Mouse (Mus musculus) splenic B cell, adult 2 months (primary cell): Measurements from ENCODE around the gene Zmiz1.

Experiments
- DNase-seq: peaks from one replicate; pipeline ENCODE4 v3.0.0-alpha.2; 2011; ENCODE audit warnings: low read depth, low spot score
- H3K27me3 ChIP-seq: 2 replicates; pipeline ENCODE4 v1.6.1; 2012; ENCODE audit warnings: mild to moderate bottlenecking, low read length, moderate library complexity, mixed read lengths; ENCODE audit not compliant: control insufficient read depth, poor library complexity, insufficient read depth, severe bottlenecking
- H3K36me3 ChIP-seq: 2 replicates; pipeline ENCODE4 v1.6.1; 2012; ENCODE audit warnings: mild to moderate bottlenecking, low read length, moderate library complexity, mixed read lengths; ENCODE audit not compliant: control insufficient read depth, poor library complexity, insufficient read depth, severe bottlenecking

The Zmiz1 gene

GRCm38 (mm10) chr14:25516640-25517591, 57.9 kb downstream of the Zmiz1 start:
- H3K27me3 ChIP-seq: no peaks in the 10 kb centered on the region
- H3K36me3 ChIP-seq: no peaks in the 10 kb centered on the region
- DNase-seq: peak; percentile 67

DNA sequence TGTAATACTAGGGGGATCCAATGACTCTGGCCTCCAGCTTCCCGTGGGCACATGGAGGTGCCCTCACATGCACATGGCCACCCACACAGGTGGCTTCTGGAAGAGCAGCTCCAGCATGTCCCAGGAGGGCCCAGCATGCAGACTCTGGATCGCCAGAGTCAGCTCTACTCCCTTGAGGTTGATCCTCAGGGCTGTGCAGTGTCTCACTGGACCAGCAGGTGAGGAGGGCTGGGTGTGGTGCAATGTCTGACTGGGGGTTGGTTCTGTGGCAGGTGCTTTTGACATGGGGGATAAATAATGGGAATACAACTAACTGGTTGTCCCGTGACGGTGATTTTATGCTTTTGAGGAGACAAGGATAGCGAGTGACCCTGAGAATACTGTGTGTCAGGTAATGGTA, 59.7 kb downstream of the Zmiz1 start:
- DNase-seq: no peak
- H3K36me3 ChIP-seq: no peaks in the 10 kb centered on the region

DNA sequence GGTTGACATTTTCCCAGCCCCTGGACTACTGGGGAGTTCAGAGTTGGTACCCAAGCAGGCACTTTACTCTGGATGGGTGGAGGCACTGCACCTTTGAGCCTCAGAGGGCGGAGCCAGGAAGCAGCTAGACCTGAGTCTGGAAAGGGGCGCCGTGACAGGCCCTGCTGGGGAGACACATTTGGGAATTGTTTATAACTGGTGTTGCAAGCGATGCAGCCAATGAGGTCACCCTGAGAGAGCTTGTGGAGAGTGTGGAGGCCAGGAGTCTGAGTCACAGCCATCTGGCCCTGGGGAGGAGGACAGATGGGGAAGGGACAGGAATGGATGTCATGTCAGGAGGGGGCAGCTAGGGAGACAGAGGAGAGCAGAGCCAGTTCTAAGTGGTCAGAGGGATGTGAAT, 60.7 kb downstream of the Zmiz1 start:
- DNase-seq: no peak
- no peaks in the 10 kb centered on the region for H3K27me3 ChIP-seq

More for the DNA sequence above, 59.7 kb downstream of the Zmiz1 start:
- H3K27me3 ChIP-seq: no peaks in the 10 kb centered on the region

DNA sequence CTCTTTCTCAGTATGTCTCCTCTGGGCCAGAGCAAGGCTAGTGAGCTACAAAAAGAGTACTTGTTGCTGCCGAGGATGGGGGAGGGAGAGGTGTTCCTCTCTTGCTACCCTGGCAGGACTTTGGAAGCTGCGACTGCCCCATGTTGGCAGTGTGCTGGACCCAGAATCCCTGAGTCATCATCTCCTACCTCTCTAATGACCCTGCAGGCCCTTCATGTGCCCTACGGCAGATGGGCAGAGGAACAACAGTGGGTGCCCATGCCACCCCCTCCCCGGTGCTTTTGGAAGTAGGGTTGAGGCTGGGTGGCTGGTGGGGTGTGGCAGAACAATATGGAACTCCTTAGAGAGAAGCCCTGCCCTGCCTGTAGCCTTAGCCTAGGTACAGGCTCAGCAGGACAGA, 61.6 kb downstream of the Zmiz1 start:
- H3K27me3 ChIP-seq: no peaks in the 10 kb centered on the region

More for the DNA sequence above, 60.7 kb downstream of the Zmiz1 start:
- no peaks in the 10 kb centered on the region for H3K36me3 ChIP-seq

GRCm38 (mm10) chr14:25520991-25521390, 62.0 kb downstream of the Zmiz1 start:
- no peak for DNase-seq
- no peaks in the 10 kb centered on the region for H3K36me3 ChIP-seq

More for the DNA sequence above, 61.6 kb downstream of the Zmiz1 start:
- H3K36me3 ChIP-seq: no peaks in the 10 kb centered on the region
- no peak for DNase-seq

DNA sequence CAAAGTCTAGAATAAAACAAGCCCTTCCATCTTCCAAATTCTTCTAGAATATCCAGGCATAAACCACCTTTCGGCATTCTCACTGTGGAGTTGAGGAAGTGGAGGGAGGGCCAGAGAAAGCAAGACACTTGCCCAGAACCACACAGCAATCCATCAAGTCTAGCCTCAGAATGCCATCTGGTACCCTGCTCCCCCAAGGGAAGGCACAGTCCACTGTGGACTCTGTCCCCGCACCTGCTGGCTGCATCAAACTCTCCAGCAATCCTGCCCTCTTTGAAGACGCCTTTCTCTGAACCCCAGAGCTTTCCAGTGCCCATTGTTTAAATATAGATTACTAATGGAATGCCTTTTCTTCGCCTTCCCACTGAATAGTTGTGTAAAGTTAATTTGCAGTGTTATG, 62.5 kb downstream of the Zmiz1 start:
- DNase-seq: no peak
- Histone ChIP-seq H3K36me3 (no peaks in the 10 kb centered on the region), H3K27me3 (no peaks in the 10 kb centered on the region)

More at GRCm38 (mm10) chr14:25520991-25521390, 62.0 kb downstream of the Zmiz1 start:
- H3K27me3 ChIP-seq: no peaks in the 10 kb centered on the region

GRCm38 (mm10) chr14:25522415-25522814, 63.4 kb downstream of the Zmiz1 start:
- Histone ChIP-seq H3K27me3 (no peaks in the 10 kb centered on the region), H3K36me3 (no peaks in the 10 kb centered on the region)
- DNase-seq: peak; percentile 32

- no peaks in the 10 kb centered on the region for H3K36me3 ChIP-seq
- H3K27me3 ChIP-seq: no peaks in the 10 kb centered on the region
- DNase-seq: peak; percentile 52
These were observed 64.5 kb downstream of the Zmiz1 start for GRCm38 (mm10) chr14:25523230-25524110.

GRCm38 (mm10) chr14:25524111-25524495, 65.1 kb downstream of the Zmiz1 start:
- DNase-seq: no peak
- Histone ChIP-seq H3K27me3 (no peaks in the 10 kb centered on the region), H3K36me3 (no peaks in the 10 kb centered on the region)

DNA sequence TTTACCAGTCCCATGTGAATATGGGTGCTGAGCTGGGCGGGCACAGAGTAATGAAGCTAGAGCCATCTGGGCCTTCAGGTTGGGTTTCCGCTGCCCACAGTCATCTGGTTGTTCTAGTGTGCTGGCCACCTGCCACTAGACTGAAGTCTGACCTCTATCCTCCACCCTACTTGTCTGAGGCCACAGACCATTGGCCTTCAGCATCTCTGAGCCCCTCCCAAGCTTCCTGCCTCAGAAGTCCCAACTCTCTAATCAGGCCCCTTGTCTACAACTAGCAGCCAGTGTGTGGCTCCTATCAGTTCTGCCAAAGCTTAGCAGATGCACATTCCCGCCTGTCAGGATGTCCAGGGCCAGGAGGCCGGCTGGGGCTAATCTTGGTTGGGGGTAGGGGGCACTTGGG, 65.9 kb downstream of the Zmiz1 start:
- H3K36me3 ChIP-seq: no peaks in the 10 kb centered on the region
- no peaks in the 10 kb centered on the region for H3K27me3 ChIP-seq
- no peak for DNase-seq

DNA sequence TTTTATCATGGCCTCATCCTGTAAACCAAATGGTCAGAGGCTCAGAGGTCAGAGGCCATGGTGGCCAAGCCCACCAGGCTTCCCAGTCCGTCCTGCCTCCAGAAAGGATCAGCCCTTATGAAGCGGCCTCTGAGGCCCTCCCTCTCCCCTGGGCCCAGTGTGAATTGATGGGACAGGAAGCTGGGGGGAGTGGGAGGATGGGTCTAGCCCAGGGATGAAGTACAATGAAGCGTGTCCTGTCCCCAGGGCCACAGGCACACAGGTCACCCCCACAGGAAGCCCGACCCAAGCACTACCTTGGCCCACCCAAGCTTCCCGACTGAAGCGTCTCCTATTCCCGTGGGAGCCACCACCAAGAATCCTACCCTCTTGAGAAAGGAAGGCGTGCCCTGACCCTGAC, 66.7 kb downstream of the Zmiz1 start:
- no peak for DNase-seq
- H3K27me3 ChIP-seq: no peaks in the 10 kb centered on the region
- H3K36me3 ChIP-seq: no peaks in the 10 kb centered on the region

DNA sequence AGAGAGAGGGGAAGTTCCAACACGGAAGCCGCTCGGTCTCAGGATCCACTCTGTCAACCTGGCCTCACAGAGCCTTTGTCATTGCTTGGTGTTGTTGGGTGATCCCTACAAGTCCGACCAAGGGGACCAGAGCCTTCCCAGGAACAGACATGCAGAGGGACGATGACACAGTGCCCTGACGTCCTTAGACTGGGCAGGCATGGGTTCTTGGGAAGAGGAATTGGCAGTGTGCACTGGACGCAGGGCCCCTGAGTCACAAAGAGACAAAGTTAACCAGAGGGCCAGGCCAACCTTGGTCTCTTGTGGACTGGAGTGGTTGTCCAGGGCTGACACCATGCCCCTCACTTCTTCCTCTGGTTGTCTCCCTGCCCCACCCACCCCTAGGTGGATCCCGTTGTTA, 67.9 kb downstream of the Zmiz1 start:
- H3K27me3 ChIP-seq: no peaks in the 10 kb centered on the region
- no peaks in the 10 kb centered on the region for H3K36me3 ChIP-seq
- DNase-seq: no peak

DNA sequence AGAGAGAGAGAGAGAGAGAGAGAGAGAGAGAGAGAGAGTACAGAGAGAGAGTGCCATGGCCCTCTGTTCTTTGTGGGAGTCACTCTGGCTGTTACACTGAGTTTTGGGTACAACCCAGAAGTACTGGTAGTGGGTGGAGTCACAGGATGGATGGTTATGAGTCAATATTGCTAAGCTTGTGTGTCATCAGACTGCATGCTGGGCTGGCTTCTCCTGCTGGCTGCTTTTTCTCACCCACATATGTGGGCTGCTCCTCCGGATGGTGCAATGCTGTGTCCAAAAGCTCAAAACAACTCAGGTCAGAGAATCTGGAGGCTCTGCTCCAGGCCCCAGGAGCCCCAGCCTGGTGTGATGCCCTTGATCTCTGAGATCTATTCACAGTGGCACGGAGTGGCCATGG, 68.3 kb downstream of the Zmiz1 start:
- no peaks in the 10 kb centered on the region for H3K27me3 ChIP-seq
- DNase-seq: peak; percentile 45
- H3K36me3 ChIP-seq: no peaks in the 10 kb centered on the region

- DNase-seq: peak; percentile 68
- no peaks in the 10 kb centered on the region for H3K36me3 ChIP-seq
- no peaks in the 10 kb centered on the region for H3K27me3 ChIP-seq
These were observed 71.4 kb downstream of the Zmiz1 start for GRCm38 (mm10) chr14:25530342-25530741.

DNA sequence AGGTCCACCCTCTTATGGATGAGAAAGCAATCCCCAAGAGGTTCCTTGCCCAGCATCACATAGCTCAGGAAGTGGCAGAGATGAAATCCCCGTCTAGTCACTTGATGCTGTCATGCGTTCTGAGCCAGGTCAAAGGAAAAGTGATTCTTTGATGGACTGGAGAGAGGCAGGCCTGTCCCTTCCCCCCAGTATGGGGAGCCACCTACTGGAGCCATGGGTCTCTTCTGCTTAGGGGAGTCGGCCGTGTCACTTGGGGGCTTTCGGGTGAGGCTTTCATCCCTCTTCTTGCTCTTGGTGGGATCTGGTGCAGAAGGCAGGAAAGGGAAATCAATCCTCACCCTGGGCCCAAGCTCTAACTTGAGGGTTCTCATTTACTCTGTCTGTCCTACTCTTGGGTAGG, 71.8 kb downstream of the Zmiz1 start:
- Histone ChIP-seq H3K27me3 (no peaks in the 10 kb centered on the region), H3K36me3 (no peaks in the 10 kb centered on the region)
- DNase-seq: peak; percentile 30
